Mouse (Mus musculus): ENCODE data around the gene Nkx2-1.

The Nkx2-1 gene

GRCm38 (mm10) chr12:56536884-56537265 lies at the start of gene Nkx2-1:
Gene Nkx2-1, minus strand, starts transcription at chr12:56536908.
- no peak for DNase-seq (ENCODE audit: low read depth, low spot score)
- H3K36me3 ChIP-seq (ENCODE audit: control insufficient read depth, insufficient read depth, low read length, poor library complexity, severe bottlenecking) = no peaks in the 10 kb centered on the region

GRCm38 (mm10) chr12:56541068-56541467 lies 4.4 kb upstream of the Nkx2-1 start:
- H3K36me3 ChIP-seq (ENCODE audit: control insufficient read depth, insufficient read depth, low read length, poor library complexity, severe bottlenecking) = no peaks in the 10 kb centered on the region
- DNase-seq (ENCODE audit: low read depth, low spot score) = peak; percentile 29

More at GRCm38 (mm10) chr12:56536884-56537265, at the start of gene Nkx2-1:
- H3K27me3 ChIP-seq (ENCODE audit: control insufficient read depth, insufficient read depth, low read length, poor library complexity, severe bottlenecking) = no peaks in the 10 kb centered on the region; the same call in 1 of the 2 replicates

GRCm38 (mm10) chr12:56540591-56540990 lies 3.9 kb upstream of the Nkx2-1 start:
- Histone ChIP-seq H3K27me3 (ENCODE audit: control insufficient read depth, insufficient read depth, low read length, poor library complexity, severe bottlenecking) (no peaks in the 10 kb centered on the region), H3K36me3 (ENCODE audit: control insufficient read depth, insufficient read depth, low read length, poor library complexity, severe bottlenecking) (no peaks in the 10 kb centered on the region)
- no peak for DNase-seq (ENCODE audit: low read depth, low spot score)

More at GRCm38 (mm10) chr12:56541068-56541467, 4.4 kb upstream of the Nkx2-1 start:
- H3K27me3 ChIP-seq (ENCODE audit: control insufficient read depth, insufficient read depth, low read length, poor library complexity, severe bottlenecking) = no peaks in the 10 kb centered on the region

GRCm38 (mm10) chr12:56538601-56539000 lies 1.9 kb upstream of the Nkx2-1 start:
- DNase-seq (ENCODE audit: low read depth, low spot score) = no peak
- Histone ChIP-seq H3K27me3 (ENCODE audit: control insufficient read depth, insufficient read depth, low read length, poor library complexity, severe bottlenecking) (no peaks in the 10 kb centered on the region), H3K36me3 (ENCODE audit: control insufficient read depth, insufficient read depth, low read length, poor library complexity, severe bottlenecking) (no peaks in the 10 kb centered on the region)

GRCm38 (mm10) chr12:56537931-56538330 lies 1.2 kb upstream of the Nkx2-1 start:
- no peaks in the 10 kb centered on the region for H3K27me3 ChIP-seq (ENCODE audit: control insufficient read depth, insufficient read depth, low read length, poor library complexity, severe bottlenecking)
- DNase-seq (ENCODE audit: low read depth, low spot score) = no peak
- no peaks in the 10 kb centered on the region for H3K36me3 ChIP-seq (ENCODE audit: control insufficient read depth, insufficient read depth, low read length, poor library complexity, severe bottlenecking)

GRCm38 (mm10) chr12:56537342-56537741 lies 634 bp upstream of the Nkx2-1 start:
- Histone ChIP-seq H3K36me3 (ENCODE audit: control insufficient read depth, insufficient read depth, low read length, poor library complexity, severe bottlenecking) (no peaks in the 10 kb centered on the region), H3K27me3 (ENCODE audit: control insufficient read depth, insufficient read depth, low read length, poor library complexity, severe bottlenecking) (no peaks in the 10 kb centered on the region; the same call in 1 of the 2 replicates)
- DNase-seq (ENCODE audit: low read depth, low spot score) = no peak

- no peaks in the 10 kb centered on the region; the same call in 1 of the 2 replicates for H3K27me3 ChIP-seq (ENCODE audit: control insufficient read depth, insufficient read depth, low read length, poor library complexity, severe bottlenecking)
- no peaks in the 10 kb centered on the region for H3K36me3 ChIP-seq (ENCODE audit: control insufficient read depth, insufficient read depth, low read length, poor library complexity, severe bottlenecking)
- no peak for DNase-seq (ENCODE audit: low read depth, low spot score)
Measured at GRCm38 (mm10) chr12:56536174-56536883, 379 bp downstream of the Nkx2-1 start.

- no peaks in the 10 kb centered on the region for H3K36me3 ChIP-seq (ENCODE audit: control insufficient read depth, insufficient read depth, low read length, poor library complexity, severe bottlenecking)
- DNase-seq (ENCODE audit: low read depth, low spot score) = no peak
- no peaks in the 10 kb centered on the region; the same call in 1 of the 2 replicates for H3K27me3 ChIP-seq (ENCODE audit: control insufficient read depth, insufficient read depth, low read length, poor library complexity, severe bottlenecking)
Measured at GRCm38 (mm10) chr12:56535411-56536173, 1.1 kb downstream of the Nkx2-1 start.

GRCm38 (mm10) chr12:56534651-56535326 lies 1.9 kb downstream of the Nkx2-1 start:
- H3K36me3 ChIP-seq (ENCODE audit: control insufficient read depth, insufficient read depth, low read length, poor library complexity, severe bottlenecking) = no peaks in the 10 kb centered on the region
- DNase-seq (ENCODE audit: low read depth, low spot score) = no peak
- no peaks in the 10 kb centered on the region; the same call in 1 of the 2 replicates for H3K27me3 ChIP-seq (ENCODE audit: control insufficient read depth, insufficient read depth, low read length, poor library complexity, severe bottlenecking)

GRCm38 (mm10) chr12:56534311-56534650 lies 2.4 kb downstream of the Nkx2-1 start:
- no peak for DNase-seq (ENCODE audit: low read depth, low spot score)
- Histone ChIP-seq H3K36me3 (ENCODE audit: control insufficient read depth, insufficient read depth, low read length, poor library complexity, severe bottlenecking) (no peaks in the 10 kb centered on the region), H3K27me3 (ENCODE audit: control insufficient read depth, insufficient read depth, low read length, poor library complexity, severe bottlenecking) (no peaks in the 10 kb centered on the region; the same call in 1 of the 2 replicates)

- Histone ChIP-seq H3K27me3 (ENCODE audit: control insufficient read depth, insufficient read depth, low read length, poor library complexity, severe bottlenecking) (no peaks in the 10 kb centered on the region; the same call in 1 of the 2 replicates), H3K36me3 (ENCODE audit: control insufficient read depth, insufficient read depth, low read length, poor library complexity, severe bottlenecking) (no peaks in the 10 kb centered on the region)
- DNase-seq (ENCODE audit: low read depth, low spot score) = no peak
Measured at GRCm38 (mm10) chr12:56533501-56534310, 3.0 kb downstream of the Nkx2-1 start.

- Histone ChIP-seq H3K27me3 (ENCODE audit: control insufficient read depth, insufficient read depth, low read length, poor library complexity, severe bottlenecking) (no peaks in the 10 kb centered on the region; the same call in 1 of the 2 replicates), H3K36me3 (ENCODE audit: control insufficient read depth, insufficient read depth, low read length, poor library complexity, severe bottlenecking) (no peaks in the 10 kb centered on the region)
- DNase-seq (ENCODE audit: low read depth, low spot score) = no peak
Measured at GRCm38 (mm10) chr12:56532986-56533495, 3.7 kb downstream of the Nkx2-1 start.

GRCm38 (mm10) chr12:56532142-56532541 lies 4.6 kb downstream of the Nkx2-1 start:
- no peaks in the 10 kb centered on the region for H3K36me3 ChIP-seq (ENCODE audit: control insufficient read depth, insufficient read depth, low read length, poor library complexity, severe bottlenecking)
- H3K27me3 ChIP-seq (ENCODE audit: control insufficient read depth, insufficient read depth, low read length, poor library complexity, severe bottlenecking) = no peaks in the 10 kb centered on the region; the same call in 1 of the 2 replicates
- no peak for DNase-seq (ENCODE audit: low read depth, low spot score)

GRCm38 (mm10) chr12:56531051-56531620 lies 5.6 kb downstream of the Nkx2-1 start:
- DNase-seq (ENCODE audit: low read depth, low spot score) = no peak
- no peaks in the 10 kb centered on the region; the same call in 1 of the 2 replicates for H3K27me3 ChIP-seq (ENCODE audit: control insufficient read depth, insufficient read depth, low read length, poor library complexity, severe bottlenecking)

More at GRCm38 (mm10) chr12:56531051-56531620, 5.6 kb downstream of the Nkx2-1 start:
- H3K36me3 ChIP-seq (ENCODE audit: control insufficient read depth, insufficient read depth, low read length, poor library complexity, severe bottlenecking) = no peaks in the 10 kb centered on the region
